Mouse (Mus musculus) gastrocnemius, postnatal 36 days (tissue): ENCODE results near the gene Apoc2. TPM values are rescaled to one million over a fixed set of nuclear protein-coding genes. Genes with fewer than 3 reads are reported as not detected.
A peak's percentile ranks its signal among the peaks of the same experiment; 100 is the strongest.
"Not testable (repeated sequence)": the region's sequence is repeated elsewhere in the genome, so short reads cannot be mapped to it uniquely, and the experiment has no call there.

Source experiments
- DNase-seq, 2 experiments: peaks; one replicate each; pipeline ENCODE4 v3.0.0; 2022
- intact Hi-C: fragments of 180-260 bp; cut with DNase I; formaldehyde crosslinking; loops from one replicate; pipeline ENCODE4 v1.15.1; 2025
- total RNA-seq, 2 experiments: library from RNA; stranded (reverse); gene quantifications; 2 replicates each; pipeline ENCODE4 v1.2.3; 2021

The Apoc2 gene
- total RNA-seq, 2 experiments from 2014 or later = 0.99 TPM; not detected in 1

GRCm38 (mm10) chr7:19700299-19701068 lies 22.7 kb upstream of the Apoc2 start:
- intact Hi-C loops = no loop called here
- no peak for DNase-seq

- intact Hi-C loops = no loop called here
Measured at GRCm38 (mm10) chr7:19699827-19700148, 22.0 kb upstream of the Apoc2 start.

GRCm38 (mm10) chr7:19698907-19699826 lies 21.4 kb upstream of the Apoc2 start, which contains the start of gene Apoe:
Apoe (minus strand) TSS chr7:19699188.
- DNase-seq = peak; percentile 40 to 41
- intact Hi-C loops = no loop called here

More at GRCm38 (mm10) chr7:19699827-19700148, 22.0 kb upstream of the Apoc2 start:
- no peak for DNase-seq

- intact Hi-C loops = no loop called here
- DNase-seq = no peak
Measured at GRCm38 (mm10) chr7:19697949-19698906, 20.5 kb upstream of the Apoc2 start.

GRCm38 (mm10) chr7:19696336-19696873 lies 18.7 kb upstream of the Apoc2 start:
- DNase-seq = no peak
- intact Hi-C loops = no loop called here

GRCm38 (mm10) chr7:19695881-19696280 lies 18.1 kb upstream of the Apoc2 start:
- no peak for DNase-seq
- intact Hi-C loops = no loop called here

GRCm38 (mm10) chr7:19695213-19695594 lies 17.5 kb upstream of the Apoc2 start:
- no peak for DNase-seq
- intact Hi-C loops = no loop called here

GRCm38 (mm10) chr7:19694336-19695212 lies 16.8 kb upstream of the Apoc2 start:
- intact Hi-C loops = no loop called here
- no peak for DNase-seq

GRCm38 (mm10) chr7:19693421-19693820 lies 15.7 kb upstream of the Apoc2 start:
- intact Hi-C loops = no loop called here
- peak; percentile 37 to 38 for DNase-seq

- no peak for DNase-seq
- intact Hi-C loops = no loop called here
Measured at GRCm38 (mm10) chr7:19691873-19692865, 14.4 kb upstream of the Apoc2 start, which contains the start of gene Apoc1. Apoc1 (minus strand) TSS chr7:19692660.

- intact Hi-C loops = no loop called here
- no peak for DNase-seq
Measured at GRCm38 (mm10) chr7:19691434-19691833, 13.7 kb upstream of the Apoc2 start.

GRCm38 (mm10) chr7:19690845-19691244 lies 13.1 kb upstream of the Apoc2 start:
- no peak for DNase-seq
- intact Hi-C loops = no loop called here

GRCm38 (mm10) chr7:19688611-19689010 lies 10.9 kb upstream of the Apoc2 start:
- intact Hi-C loops = no loop called here
- DNase-seq = no peak

- intact Hi-C loops = no loop called here
- no peak for DNase-seq
Measured at GRCm38 (mm10) chr7:19688101-19688500, 10.4 kb upstream of the Apoc2 start.

GRCm38 (mm10) chr7:19686927-19687583 lies 9.3 kb upstream of the Apoc2 start:
- DNase-seq, intact Hi-C loops: not testable (repeated sequence)

- DNase-seq = no peak
- intact Hi-C loops = no loop called here
Measured at GRCm38 (mm10) chr7:19686521-19686920, 8.8 kb upstream of the Apoc2 start.

GRCm38 (mm10) chr7:19685374-19685773 lies 7.6 kb upstream of the Apoc2 start:
- intact Hi-C loops = no loop called here

More at GRCm38 (mm10) chr7:19685374-19685773, 7.6 kb upstream of the Apoc2 start:
- DNase-seq = no peak
